Mouse (Mus musculus) mouse trophoblast stem cell (cell line): Measurements from ENCODE around the gene Npr2.
"Not testable (repeated sequence)": the region's sequence is repeated elsewhere in the genome, so short reads cannot be mapped to it uniquely, and the experiment has no call there.

Source experiments
- in situ Hi-C, 2 experiments: fragments of 300-500 bp; cut with MseI, MboI; formaldehyde crosslinking; loops; 2 replicates in 1 of 2; 3 replicates in 1 of 2; pipeline ENCODE4 v1.15.1; 2025

Gene Npr2

GRCm38 (mm10) chr4:43631046-43631955, at the start of gene Npr2:
Gene Npr2, plus strand, starts transcription at chr4:43631935.
- in situ Hi-C loops: no loop called here

- in situ Hi-C loops: no loop called here
Observed at GRCm38 (mm10) chr4:43582241-43582640, 49.5 kb upstream of the Npr2 start.

DNA sequence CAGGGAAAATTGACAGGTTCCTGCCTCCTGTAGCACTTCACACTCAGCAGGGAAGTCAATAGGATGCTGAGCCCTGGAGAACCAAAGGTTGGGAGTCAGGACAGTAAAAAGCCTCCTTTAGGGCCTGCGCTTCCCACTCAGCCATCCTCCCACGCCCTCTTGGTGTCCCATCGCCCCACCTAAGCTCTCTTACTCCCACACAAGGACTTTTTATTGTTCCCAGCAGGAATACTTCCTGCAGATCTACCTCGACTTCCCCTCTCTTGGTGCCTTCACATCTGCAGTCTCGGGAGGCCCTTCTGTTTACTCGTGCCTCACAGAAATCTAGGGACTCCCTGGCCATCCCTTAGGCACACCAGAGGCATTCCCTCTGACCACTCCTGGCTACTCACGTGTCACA, 48.3 kb upstream of the Npr2 start:
- in situ Hi-C loops: no loop called here

- in situ Hi-C loops: no loop called here
Observed at GRCm38 (mm10) chr4:43584444-43585416, 47.0 kb upstream of the Npr2 start, which contains the start of gene Msmp. Gene Msmp, minus strand, starts transcription at chr4:43584494.

DNA sequence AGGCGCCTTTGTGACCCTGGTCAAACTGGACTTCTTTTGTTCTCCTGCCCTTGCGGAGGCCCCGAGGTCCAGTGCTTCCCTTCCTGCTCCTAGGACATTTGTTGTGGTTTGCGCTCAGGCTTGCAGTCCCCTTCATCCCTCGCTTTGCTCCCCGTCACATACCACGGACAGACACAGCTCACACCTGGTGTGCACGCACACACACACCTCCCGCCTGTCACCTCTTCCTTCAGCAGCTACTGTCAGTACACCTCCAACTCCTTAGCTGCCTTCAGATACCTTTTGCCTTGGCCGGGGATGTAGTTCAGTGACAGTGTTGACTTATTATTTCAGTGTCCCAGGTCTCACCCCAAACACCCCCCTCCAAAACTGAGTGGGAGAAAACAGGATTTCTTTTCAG, 46.1 kb upstream of the Npr2 start:
- in situ Hi-C loops: no loop called here

GRCm38 (mm10) chr4:43586411-43586810, 45.3 kb upstream of the Npr2 start:
- in situ Hi-C loops: no loop called here

- in situ Hi-C loops: no loop called here
Observed at GRCm38 (mm10) chr4:43587681-43588080, 44.1 kb upstream of the Npr2 start.

- in situ Hi-C loops: no loop called here
Observed at GRCm38 (mm10) chr4:43591543-43591942, 40.2 kb upstream of the Npr2 start.

DNA sequence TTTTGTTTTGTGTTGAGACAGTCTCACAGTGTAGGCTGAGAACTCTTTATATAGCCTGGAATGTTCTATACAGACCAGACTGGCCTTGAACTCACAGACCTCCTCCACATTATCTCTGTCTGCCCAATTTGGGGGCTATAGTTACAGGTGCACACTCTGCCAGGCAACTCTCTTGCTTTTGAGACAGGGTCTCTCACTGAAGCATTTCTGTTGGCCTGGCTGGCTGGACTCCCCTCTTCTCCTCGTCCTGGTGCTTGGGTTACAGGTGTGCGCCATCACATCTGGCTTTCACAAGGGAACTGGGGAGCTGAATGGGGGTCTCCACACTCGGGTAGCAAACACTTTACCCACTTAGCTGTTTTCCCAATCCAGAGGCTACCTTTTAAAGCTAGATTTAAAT, 39.8 kb upstream of the Npr2 start:
- in situ Hi-C loops: no loop called here

GRCm38 (mm10) chr4:43593453-43593852, 38.3 kb upstream of the Npr2 start:
- in situ Hi-C loops: no loop called here

- in situ Hi-C loops: not testable (repeated sequence)
Observed at GRCm38 (mm10) chr4:43596597-43596996, 35.1 kb upstream of the Npr2 start.

DNA sequence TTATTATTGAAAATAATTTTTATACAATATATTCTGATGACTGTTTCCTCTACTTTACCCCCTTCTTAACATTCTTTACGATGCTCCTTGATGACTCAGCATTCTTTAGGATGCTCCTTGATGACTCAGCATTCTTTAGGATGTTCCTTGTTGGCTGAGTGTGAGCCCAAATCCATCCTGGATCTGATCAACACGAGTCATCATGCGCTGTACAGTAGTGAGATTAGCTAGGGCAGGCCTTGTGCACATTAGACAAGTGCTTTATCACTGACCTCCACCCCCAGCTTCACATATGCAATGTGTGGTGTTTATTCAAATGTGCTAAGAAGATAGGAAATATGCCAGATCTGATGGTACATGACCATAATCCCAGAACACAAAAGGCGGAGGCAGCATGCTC, 33.5 kb upstream of the Npr2 start:
- in situ Hi-C loops: no loop called here

GRCm38 (mm10) chr4:43598650-43599380, 32.9 kb upstream of the Npr2 start:
- in situ Hi-C loops: no loop called here

GRCm38 (mm10) chr4:43600195-43600934, 31.4 kb upstream of the Npr2 start:
- in situ Hi-C loops: no loop called here

DNA sequence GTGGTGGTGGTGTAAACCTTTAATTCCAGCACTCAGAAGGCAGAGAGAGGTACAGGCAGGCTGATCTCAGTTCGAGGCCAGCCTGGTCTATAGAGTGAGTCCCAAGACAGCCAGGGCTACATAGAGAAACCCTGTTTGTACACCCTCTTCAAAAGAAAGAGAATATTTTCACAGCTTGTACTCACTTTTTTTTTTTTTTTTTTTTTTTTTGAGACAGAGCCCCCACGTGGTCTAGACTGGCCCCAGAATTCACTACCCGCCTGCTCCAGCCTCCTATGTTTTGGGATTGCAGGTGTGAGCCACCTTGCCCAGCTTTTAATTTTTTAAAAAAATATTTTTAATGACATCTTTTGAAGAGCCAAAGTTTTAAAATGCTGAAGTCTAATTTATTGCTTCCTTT, 27.6 kb upstream of the Npr2 start:
- in situ Hi-C loops: no loop called here

DNA sequence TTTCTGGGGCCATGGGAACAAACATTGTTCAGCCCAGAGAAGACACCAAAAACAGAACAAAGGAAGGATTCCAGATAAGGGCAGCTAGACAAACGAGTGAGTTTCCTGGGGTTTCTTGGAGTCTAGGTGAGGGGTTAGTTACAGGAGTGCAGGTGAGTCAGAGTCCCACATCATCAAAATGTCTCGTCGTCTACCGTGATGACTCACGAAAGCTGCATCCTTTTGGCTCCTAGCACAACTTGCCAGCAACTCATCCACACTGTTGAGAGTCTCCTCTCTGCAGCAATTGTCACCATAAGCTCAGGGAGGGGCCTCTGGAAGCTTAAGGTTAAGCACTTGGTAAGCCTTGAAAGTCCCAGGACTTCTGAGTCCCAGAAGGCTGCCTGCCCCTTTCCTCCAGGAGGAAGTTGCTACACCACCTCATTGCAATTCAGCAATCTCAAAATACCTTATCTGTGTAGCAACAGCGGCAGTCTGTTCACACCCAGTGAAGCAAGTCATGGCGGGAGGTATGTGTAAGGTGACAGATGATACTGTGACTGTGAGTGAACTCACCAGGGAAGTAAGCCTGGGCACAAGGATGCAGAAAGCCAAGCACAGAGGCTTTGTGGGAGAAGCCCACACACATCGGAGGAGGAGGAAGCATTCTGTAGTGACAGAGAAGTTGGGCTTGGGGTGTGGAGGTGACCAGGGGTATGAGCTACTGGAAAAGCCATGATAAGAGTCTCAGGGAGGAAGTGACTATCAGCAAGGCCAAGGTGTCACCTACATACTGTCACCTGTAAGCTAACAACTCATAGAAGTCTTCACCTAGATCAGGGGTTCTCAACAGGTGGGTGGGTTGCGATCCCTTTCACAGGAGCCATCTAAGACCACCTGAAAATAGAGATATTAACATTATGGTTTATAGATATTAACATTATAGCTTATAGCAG, 26.7 kb upstream of the Npr2 start:
- in situ Hi-C loops: no loop called here

DNA sequence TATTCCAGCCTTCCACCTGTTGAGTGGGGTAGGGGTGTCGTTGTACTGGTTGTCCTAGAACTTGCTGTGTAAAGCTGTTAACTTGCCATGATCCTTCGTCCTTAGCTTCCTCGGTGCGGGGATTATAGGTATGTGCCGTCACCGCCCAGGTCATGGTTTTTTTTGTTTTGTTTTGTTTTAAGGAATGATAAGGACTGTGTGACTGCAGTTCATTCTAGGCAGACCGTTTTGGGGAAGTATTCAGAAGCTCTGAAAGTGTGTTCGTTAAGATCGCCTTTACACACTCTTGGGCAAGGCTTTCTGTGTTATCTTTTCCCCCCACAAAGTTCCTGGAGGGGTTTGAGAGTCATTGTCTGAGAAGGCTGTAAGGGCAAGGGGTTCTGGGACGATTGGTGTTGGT, 19.2 kb upstream of the Npr2 start:
- in situ Hi-C loops: no loop called here

- in situ Hi-C loops: no loop called here
Observed at GRCm38 (mm10) chr4:43613060-43613730, 18.5 kb upstream of the Npr2 start.

DNA sequence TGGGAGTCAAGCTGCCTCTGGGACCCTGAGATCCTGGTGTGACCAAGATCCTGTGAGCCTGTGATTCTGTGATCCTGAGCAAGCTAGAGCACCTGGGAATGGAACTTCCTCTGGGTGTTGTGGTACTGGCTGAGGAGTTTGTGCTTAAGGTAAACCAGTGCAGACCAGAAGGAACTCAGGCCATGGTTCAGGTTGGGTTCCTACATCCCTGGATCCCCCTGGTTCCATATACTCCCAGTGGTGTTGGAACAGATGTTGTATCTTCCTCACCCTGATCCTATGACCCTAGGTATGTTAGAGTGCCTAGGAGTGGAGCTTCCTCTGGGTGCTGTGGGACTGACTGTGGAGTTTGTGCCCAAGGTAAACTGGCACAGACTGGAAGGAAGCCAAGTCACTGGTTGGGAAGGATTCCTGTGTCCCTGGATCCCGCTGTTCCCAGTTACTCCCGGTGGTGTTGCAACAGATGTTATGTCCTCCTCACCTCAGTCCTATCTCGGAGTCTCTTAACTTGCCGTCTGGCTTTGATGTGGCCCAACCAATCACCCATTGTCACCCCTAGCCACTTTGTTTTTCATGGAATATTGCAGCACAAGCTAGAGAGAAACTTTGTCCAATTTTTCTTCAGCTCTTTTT, 11.5 kb upstream of the Npr2 start:
- in situ Hi-C loops: loop anchor here (10.0 kb wide), 1 partner anchor 95 kb away; the partner anchor contains the start of gene Olfr71 (in 2 of the 2)
